Mouse (Mus musculus) lung, postnatal 0 days (tissue): ENCODE results near the gene Snrpc. TPM values are rescaled to one million over a fixed set of nuclear protein-coding genes. Genes with fewer than 3 reads are reported as not detected.
A peak's percentile ranks its signal among the peaks of the same experiment; 100 is the strongest.

Experiments
- ATAC-seq: fragments of 200-750 bp; cut with Nextera tagmentation; 2 replicates; pipeline ENCODE4 v1.8.0; 2017; ENCODE audit warnings: moderate library complexity
- DNase-seq: peaks from one replicate; pipeline ENCODE4 v3.0.0-alpha.2; 2016; ENCODE audit warnings: low spot score
- H3K27ac ChIP-seq: fragments of 300-500 bp; sonication (generic); 2 replicates; pipeline ENCODE4 v1.5.1; 2014; ENCODE audit warnings: antibody characterized with exemption, mild to moderate bottlenecking, low read length, mixed read lengths
- H3K27me3 ChIP-seq: fragments of 300-500 bp; sonication (generic); replicated peaks from 2 replicates; pipeline ENCODE4 v1.6.1; 2014; ENCODE audit warnings: low read length, mixed read lengths; ENCODE audit not compliant: insufficient read depth
- H3K36me3 ChIP-seq: fragments of 300-500 bp; sonication (generic); 2 replicates; pipeline ENCODE4 v1.6.1; 2014; ENCODE audit warnings: low read length, mixed read lengths; ENCODE audit not compliant: insufficient read depth
- H3K4me1 ChIP-seq: fragments of 300-500 bp; sonication (generic); 2 replicates; pipeline ENCODE4 v1.6.1; 2014; ENCODE audit warnings: antibody characterized with exemption, low read depth, low read length, mixed read lengths; ENCODE audit not compliant: insufficient read depth
- H3K4me2 ChIP-seq: fragments of 300-500 bp; sonication (generic); replicated peaks from 2 replicates; pipeline ENCODE4 v1.6.1; 2014; ENCODE audit warnings: low read depth, mild to moderate bottlenecking, low read length, moderate library complexity, mixed read lengths
- H3K4me3 ChIP-seq: fragments of 300-500 bp; sonication (generic); 2 replicates; pipeline ENCODE4 v1.5.1; 2014; ENCODE audit warnings: low read depth, low read length
- H3K9ac ChIP-seq: fragments of 300-500 bp; sonication (generic); replicated peaks from 2 replicates; pipeline ENCODE4 v1.6.1; 2014; ENCODE audit warnings: low read depth, mild to moderate bottlenecking
- H3K9me3 ChIP-seq: fragments of 300-500 bp; sonication (generic); 2 replicates; pipeline ENCODE4 v1.6.1; 2016; ENCODE audit warnings: low read length, mixed read lengths
- CTCF ChIP-seq: IDR thresholded peaks from 2 replicates; pipeline ENCODE4 v1.5.1; 2016; ENCODE audit warnings: antibody characterized with exemption, mild to moderate bottlenecking
- EP300 ChIP-seq: IDR thresholded peaks from 2 replicates; pipeline ENCODE4 v1.6.1; 2016; ENCODE audit warnings: antibody characterized with exemption, mild to moderate bottlenecking, control low read depth
- WGBS: fragments of 180-500 bp; shearing (Covaris S2); extraction: QIAGEN DNeasy Blood & Tissue Kit; methylation state at CpG from one replicate; pipeline ENCODE4 v1.1.7; 2014; 5-methylcytosine and 5-hydroxymethylcytosine counted together
- polyA plus RNA-seq: library from polyadenylated mRNA; unstranded; fragments of >200 nt; fragmentation: Nextera tagmentation; extraction: Ambion mirVana; gene quantifications from 2 replicates; pipeline ENCODE4 v1.2.1, GENCODE M21; 2015

Gene Snrpc
- polyA plus RNA-seq, 1 experiment from 2014 or later, result 185 TPM

- H3K4me2 ChIP-seq, result no peak overlapping the region
- DNase-seq (no peak), ATAC-seq (no peak)
- H3K9me3 ChIP-seq, result no peaks in the 10 kb centered on the region
- TF ChIP-seq EP300 (no peak), CTCF (no peak)
- no peak overlapping the region for H3K27ac ChIP-seq
- no peak overlapping the region for H3K9ac ChIP-seq
- peaks cover 14% of the 10 kb centered on the region for H3K4me1 ChIP-seq
- no peaks in the 10 kb centered on the region for H3K27me3 ChIP-seq
- no peaks in the 10 kb centered on the region for H3K36me3 ChIP-seq
- H3K4me3 ChIP-seq, result no peak overlapping the region
- 73% methylated on average over 9 of the region's 9 CpGs for WGBS
Observed at GRCm38 (mm10) chr17:27823142-27823905, 14.6 kb upstream of the Snrpc start.

- Histone ChIP-seq H3K27ac (peak overlapping the region; percentile 40; the same call in 1 of the 2 replicates), H3K36me3 (no peaks in the 10 kb centered on the region), H3K9ac (no peak overlapping the region), H3K27me3 (no peaks in the 10 kb centered on the region), H3K9me3 (no peaks in the 10 kb centered on the region), H3K4me3 (no peak overlapping the region), H3K4me1 (peaks cover 6% of the 10 kb centered on the region), H3K4me2 (no peak overlapping the region)
- no peak for TF ChIP-seq CTCF
- no peak for TF ChIP-seq EP300
- ATAC-seq (no peak), DNase-seq (peak; percentile 28)
- WGBS, result 60% methylated on average over 1 of the region's 1 CpGs
Observed at GRCm38 (mm10) chr17:27824941-27825340, 13.0 kb upstream of the Snrpc start.

- Histone ChIP-seq H3K27ac (peak overlapping the region; percentile 40; the same call in 1 of the 2 replicates), H3K4me3 (no peak overlapping the region), H3K9me3 (no peaks in the 10 kb centered on the region), H3K27me3 (no peaks in the 10 kb centered on the region), H3K4me2 (peak overlapping the region; percentile 53; the same call in 1 of the 2 replicates), H3K4me1 (peaks cover 6% of the 10 kb centered on the region), H3K9ac (no peak overlapping the region), H3K36me3 (no peaks in the 10 kb centered on the region)
- 30% methylated on average over 3 of the region's 3 CpGs for WGBS
- TF ChIP-seq EP300 (no peak), CTCF (no peak)
- DNase-seq, result no peak
- no peak for ATAC-seq
Observed at GRCm38 (mm10) chr17:27825539-27825938, 12.4 kb upstream of the Snrpc start.

- peak overlapping the region; percentile 53 for H3K4me2 ChIP-seq
- H3K9ac ChIP-seq, result peak overlapping the region; percentile 32; the same call in 1 of the 2 replicates
- H3K27ac ChIP-seq, result peak overlapping the region; percentile 85
- H3K36me3 ChIP-seq, result no peaks in the 10 kb centered on the region
- no peaks in the 10 kb centered on the region for H3K27me3 ChIP-seq
- no peaks in the 10 kb centered on the region for H3K9me3 ChIP-seq
- peak overlapping the region; percentile 29 for H3K4me3 ChIP-seq
- TF ChIP-seq EP300 (0 out of 2 replicates have a peak, but pooled peaks have one; percentile 32), CTCF (peak; percentile 26)
- peaks cover 3% of the 10 kb centered on the region; the same call in 1 of the 2 replicates for H3K4me1 ChIP-seq
- DNase-seq (peak; percentile 95), ATAC-seq (peak; percentile 83)
- WGBS, result 2% methylated on average over 22 of the region's 22 CpGs
Observed at GRCm38 (mm10) chr17:27825984-27826905, 11.7 kb upstream of the Snrpc start.

GRCm38 (mm10) chr17:27826908-27827383 lies 11.0 kb upstream of the Snrpc start:
- H3K4me3 ChIP-seq, result peak overlapping the region; percentile 29
- no peaks in the 10 kb centered on the region for H3K4me1 ChIP-seq
- under 1% methylated on average over 8 of the region's 9 CpGs for WGBS
- peak overlapping the region; percentile 53 for H3K4me2 ChIP-seq
- H3K9me3 ChIP-seq, result no peaks in the 10 kb centered on the region
- no peaks in the 10 kb centered on the region for H3K36me3 ChIP-seq
- peak overlapping the region; percentile 85 for H3K27ac ChIP-seq
- no peaks in the 10 kb centered on the region for H3K27me3 ChIP-seq
- TF ChIP-seq CTCF (no peak), EP300 (no peak)
- ATAC-seq (peak; percentile 71), DNase-seq (peak; percentile 84)
- peak overlapping the region; percentile 32; the same call in 1 of the 2 replicates for H3K9ac ChIP-seq

GRCm38 (mm10) chr17:27827511-27827910 lies 10.4 kb upstream of the Snrpc start:
- 42% methylated on average over 6 of the region's 6 CpGs for WGBS
- Histone ChIP-seq H3K27me3 (no peaks in the 10 kb centered on the region), H3K4me2 (peak overlapping the region; percentile 53; the same call in 1 of the 2 replicates), H3K9me3 (no peaks in the 10 kb centered on the region), H3K36me3 (no peaks in the 10 kb centered on the region), H3K4me3 (no peak overlapping the region), H3K9ac (no peak overlapping the region), H3K4me1 (no peaks in the 10 kb centered on the region), H3K27ac (no peak overlapping the region)
- TF ChIP-seq EP300 (no peak), CTCF (no peak)
- DNase-seq (no peak), ATAC-seq (no peak)
